Mouse (Mus musculus): ENCODE results near the gene Dvl3.

Gene Dvl3

GRCm38 (mm10) chr16:20547423-20547822 lies 30.6 kb downstream of the Dvl3 start:
- no peak for DNase-seq (ENCODE audit: low read depth, low spot score)

GRCm38 (mm10) chr16:20548096-20548948 lies 31.5 kb downstream of the Dvl3 start, which contains the start of gene Abcf3:
TSS of gene Abcf3 (plus strand) at chr16:20548577.
- DNase-seq (ENCODE audit: low read depth, low spot score), result peak; percentile 100

- DNase-seq (ENCODE audit: low read depth, low spot score), result no peak
Observed at GRCm38 (mm10) chr16:20549161-20549560, 32.4 kb downstream of the Dvl3 start.

- no peak for DNase-seq (ENCODE audit: low read depth, low spot score)
Observed at GRCm38 (mm10) chr16:20551691-20552090, 34.9 kb downstream of the Dvl3 start.

- no peak for DNase-seq (ENCODE audit: low read depth, low spot score)
Observed at GRCm38 (mm10) chr16:20552594-20552993, 35.8 kb downstream of the Dvl3 start.

GRCm38 (mm10) chr16:20555000-20555399 lies 38.2 kb downstream of the Dvl3 start:
- no peak for DNase-seq (ENCODE audit: low read depth, low spot score)

GRCm38 (mm10) chr16:20557381-20557780 lies 40.6 kb downstream of the Dvl3 start:
- no peak for DNase-seq (ENCODE audit: low read depth, low spot score)

- no peak for DNase-seq (ENCODE audit: low read depth, low spot score)
Observed at GRCm38 (mm10) chr16:20565075-20565474, 48.3 kb downstream of the Dvl3 start.

Data from retina, postnatal 7 days (tissue).